Mouse (Mus musculus) bone marrow macrophage, adult 2 months (primary cell): ENCODE measurements around the gene 1700023F06Rik. TPM values are rescaled to one million over a fixed set of nuclear protein-coding genes. Genes with fewer than 3 reads are reported as not detected.

Experiments used
- H3K27ac ChIP-seq: 2 replicates; pipeline ENCODE4 v1.5.1; 2012; ENCODE audit warnings: low read depth, low read length; ENCODE audit not compliant: insufficient read depth
- H3K4me1 ChIP-seq: 2 replicates; pipeline ENCODE4 v1.6.1; 2012; ENCODE audit warnings: low read length; ENCODE audit not compliant: control insufficient read depth, insufficient read depth
- H3K4me3 ChIP-seq: 2 replicates; pipeline ENCODE4 v1.5.1; 2012; ENCODE audit warnings: mild to moderate bottlenecking, low read length, moderate library complexity; ENCODE audit not compliant: insufficient read depth
- CTCF ChIP-seq: IDR thresholded peaks from 2 replicates; pipeline ENCODE4 v1.5.1; 2012; ENCODE audit warnings: low read depth, mild to moderate bottlenecking, low read length, moderate library complexity
- POLR2A ChIP-seq: IDR thresholded peaks from 2 replicates; pipeline ENCODE4 v1.6.1; 2012; ENCODE audit warnings: mild to moderate bottlenecking, low read depth, low read length, borderline replicate concordance
- polyA plus RNA-seq: library from polyadenylated mRNA; stranded (reverse); fragments of >200 nt; gene quantifications from 2 replicates; pipeline ENCODE4 v1.2.4, GENCODE M21; 2012; ENCODE audit not compliant: missing spikeins, insufficient read depth, insufficient read length

The 1700023F06Rik gene
- polyA plus RNA-seq: not detected in 2 replicates

- Histone ChIP-seq H3K27ac (no peak within 1 kb of the TSS), H3K4me1 (no peaks in the 10 kb centered on the region), H3K4me3 (no peak within 1 kb of the TSS)
- TF ChIP-seq CTCF (no peak), POLR2A (no peak)
These were observed at the start of gene 1700023F06Rik for GRCm38 (mm10) chr11:103208458-103208857. 1700023F06Rik (minus strand) TSS chr11:103208558.

GRCm38 (mm10) chr11:103257938-103258481 lies 49.7 kb upstream of the 1700023F06Rik start:
- Histone ChIP-seq H3K4me3 (peak overlapping the region; percentile 10; the same call in 1 of the 2 replicates), H3K4me1 (peaks cover 68% of the 10 kb centered on the region), H3K27ac (peak overlapping the region; percentile 84)
- no peak for TF ChIP-seq CTCF
- TF ChIP-seq POLR2A: no peak

DNA sequence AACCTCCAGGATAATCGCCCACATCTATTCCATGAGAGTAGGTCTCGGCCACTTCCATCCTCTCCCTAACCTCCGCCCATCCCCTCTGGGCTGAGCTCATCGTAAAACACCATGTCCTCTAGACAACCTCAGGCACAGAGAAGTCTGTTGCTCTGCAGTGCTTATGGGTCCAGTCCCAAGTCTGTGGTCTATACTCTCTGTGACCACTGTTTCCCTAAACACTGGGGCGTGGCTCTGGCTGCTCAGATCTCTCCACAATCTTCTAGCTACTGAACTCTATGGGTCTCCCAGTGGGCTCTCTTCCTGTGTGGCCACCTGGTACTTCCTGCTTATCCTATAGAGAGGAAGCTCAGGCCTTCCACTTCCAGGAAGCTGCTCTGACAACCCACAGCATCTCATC lies 45.2 kb upstream of the 1700023F06Rik start:
- Histone ChIP-seq H3K4me3 (no peak overlapping the region), H3K4me1 (peaks cover 64% of the 10 kb centered on the region), H3K27ac (no peak overlapping the region)
- no peak for TF ChIP-seq POLR2A
- TF ChIP-seq CTCF: no peak

- H3K4me1 ChIP-seq: peaks cover 66% of the 10 kb centered on the region
- no peak overlapping the region for H3K27ac ChIP-seq
- no peak overlapping the region for H3K4me3 ChIP-seq
- TF ChIP-seq POLR2A (no peak), CTCF (no peak)
These were observed 44.0 kb upstream of the 1700023F06Rik start for GRCm38 (mm10) chr11:103252380-103252779.

DNA sequence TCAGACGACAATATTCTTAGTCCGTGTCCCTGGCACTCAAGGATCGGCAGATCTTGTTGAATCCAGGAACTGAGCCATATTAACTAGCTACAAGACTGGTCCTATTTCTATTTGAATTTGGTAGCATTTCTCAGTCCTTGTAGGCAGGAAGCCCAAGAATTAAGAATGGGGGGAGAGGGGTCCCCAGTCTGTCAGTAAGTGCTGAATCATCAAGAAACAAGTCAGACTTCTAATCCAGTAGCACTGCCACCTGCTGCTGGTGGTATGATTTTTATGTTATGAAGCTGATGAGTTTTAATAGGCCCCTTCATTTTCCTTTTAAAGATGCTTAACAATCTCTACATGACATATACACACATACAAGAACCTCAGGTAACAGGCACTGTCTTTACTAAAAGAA lies 42.0 kb upstream of the 1700023F06Rik start:
- Histone ChIP-seq H3K4me3 (no peak overlapping the region), H3K4me1 (peaks cover 66% of the 10 kb centered on the region), H3K27ac (peak overlapping the region; percentile 89)
- TF ChIP-seq CTCF (no peak), POLR2A (no peak)

- Histone ChIP-seq H3K4me3 (peak overlapping the region; percentile 14), H3K4me1 (peaks cover 73% of the 10 kb centered on the region), H3K27ac (peak overlapping the region; percentile 94)
- TF ChIP-seq POLR2A (no peak), CTCF (no peak)
These were observed 41.2 kb upstream of the 1700023F06Rik start for GRCm38 (mm10) chr11:103249509-103249908.

GRCm38 (mm10) chr11:103248837-103249236 lies 40.5 kb upstream of the 1700023F06Rik start:
- peak overlapping the region; percentile 94 for H3K27ac ChIP-seq
- H3K4me1 ChIP-seq: peaks cover 72% of the 10 kb centered on the region
- TF ChIP-seq POLR2A: no peak
- no peak for TF ChIP-seq CTCF
- H3K4me3 ChIP-seq: peak overlapping the region; percentile 14

GRCm38 (mm10) chr11:103247504-103248177 lies 39.3 kb upstream of the 1700023F06Rik start:
- H3K4me3 ChIP-seq: no peak overlapping the region
- peaks cover 60% of the 10 kb centered on the region for H3K4me1 ChIP-seq
- H3K27ac ChIP-seq: peak overlapping the region; percentile 53
- no peak for TF ChIP-seq CTCF
- no peak for TF ChIP-seq POLR2A

- TF ChIP-seq POLR2A (no peak), CTCF (no peak)
- H3K27ac ChIP-seq: peak overlapping the region; percentile 88
- peaks cover 53% of the 10 kb centered on the region for H3K4me1 ChIP-seq
- no peak overlapping the region for H3K4me3 ChIP-seq
These were observed 38.5 kb upstream of the 1700023F06Rik start for GRCm38 (mm10) chr11:103246731-103247290.

- H3K4me3 ChIP-seq: no peak overlapping the region
- H3K4me1 ChIP-seq: peaks cover 49% of the 10 kb centered on the region
- TF ChIP-seq CTCF (no peak), POLR2A (no peak)
- peak overlapping the region; percentile 88 for H3K27ac ChIP-seq
These were observed 37.8 kb upstream of the 1700023F06Rik start for GRCm38 (mm10) chr11:103246081-103246730.
